Mouse (Mus musculus) retina, adult 2 months (tissue): ENCODE measurements around the gene Tgtp2.
"Not testable (repeated sequence)": the region's sequence is repeated elsewhere in the genome, so short reads cannot be mapped to it uniquely, and the experiment has no call there.

Experiments
- DNase-seq: peaks from one replicate; pipeline ENCODE4 v3.0.0-alpha.2; 2012; ENCODE audit warnings: low read depth, low spot score

Gene Tgtp2

DNA sequence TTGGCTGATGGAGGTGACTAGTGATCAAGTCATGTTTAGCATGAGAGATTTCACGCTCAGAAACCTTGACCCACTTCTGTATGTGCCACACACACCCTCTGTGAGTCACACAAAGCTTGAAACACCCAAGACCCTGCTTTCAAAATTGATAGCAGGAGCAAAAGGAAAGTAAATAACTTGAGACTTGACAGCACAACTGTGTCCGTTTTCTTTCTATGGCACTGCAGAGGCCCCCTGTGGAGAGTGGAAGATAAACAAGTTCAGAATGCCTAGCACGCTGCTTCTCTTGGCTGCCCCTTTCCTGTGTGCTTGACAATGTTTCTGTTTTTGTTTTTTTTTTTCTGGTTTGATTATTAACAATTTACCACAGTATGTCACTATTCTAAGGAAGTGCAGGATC lies 20.9 kb upstream of the Tgtp2 start:
- DNase-seq = no peak

DNA sequence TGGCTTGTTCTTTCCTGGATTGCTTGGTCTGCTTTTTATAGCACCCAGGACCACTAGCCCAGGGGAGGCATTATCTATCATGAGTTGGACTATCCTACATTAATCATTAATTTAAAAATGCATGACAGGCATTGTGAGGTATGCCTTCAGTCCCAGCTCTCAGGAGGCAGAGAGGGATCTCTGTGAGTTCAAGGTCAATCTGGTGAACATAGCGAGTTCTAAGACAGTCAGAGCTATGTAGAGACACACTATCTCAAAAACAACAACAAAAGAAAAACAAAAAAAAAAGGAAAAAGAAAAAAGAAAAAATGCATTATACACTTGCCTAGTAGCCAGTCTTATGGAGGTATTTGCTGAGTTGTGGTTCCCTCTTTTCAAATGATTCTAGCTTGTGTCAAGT lies 20.4 kb upstream of the Tgtp2 start:
- DNase-seq = no peak

DNA sequence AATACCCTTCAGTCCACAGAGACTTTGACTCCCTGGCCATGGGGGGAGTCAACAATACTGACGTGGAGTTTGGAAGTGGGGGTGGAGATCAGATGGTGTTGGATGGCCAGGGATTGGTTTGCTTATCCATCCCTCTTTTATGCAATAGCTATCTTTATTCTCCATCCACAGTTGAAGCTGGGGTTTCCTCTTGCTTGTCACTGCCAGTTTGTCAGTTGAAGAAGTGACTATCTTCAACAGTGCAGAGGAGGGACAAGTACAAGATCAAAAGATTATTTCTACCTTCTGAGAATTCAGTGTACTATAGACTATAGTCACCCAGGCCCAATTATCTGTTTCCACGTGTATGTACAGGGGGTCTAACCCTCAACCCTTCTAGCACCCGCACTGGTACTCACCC lies 19.8 kb upstream of the Tgtp2 start:
- no peak for DNase-seq

GRCm38 (mm10) chr11:49083146-49083545 lies 19.1 kb upstream of the Tgtp2 start:
- no peak for DNase-seq

DNA sequence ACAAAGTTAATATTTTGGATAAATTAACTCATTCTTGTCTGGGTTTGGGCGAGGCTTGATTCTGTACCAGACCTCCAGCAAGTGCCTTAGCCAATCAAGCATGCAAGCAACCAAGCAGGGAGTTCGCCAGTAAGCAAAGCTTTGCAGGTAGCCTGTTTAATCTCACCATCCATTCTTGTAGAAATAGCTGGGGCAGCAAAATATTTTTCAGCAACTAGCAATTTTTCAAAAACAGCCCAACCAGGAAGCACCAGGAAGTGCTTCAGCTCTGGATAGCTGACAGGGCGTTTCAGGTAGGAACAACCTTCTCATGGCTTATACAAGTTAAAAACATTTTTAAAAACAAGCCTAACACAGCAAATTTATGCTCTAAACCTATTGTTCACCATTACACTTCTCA lies 17.9 kb upstream of the Tgtp2 start:
- DNase-seq = no peak

DNA sequence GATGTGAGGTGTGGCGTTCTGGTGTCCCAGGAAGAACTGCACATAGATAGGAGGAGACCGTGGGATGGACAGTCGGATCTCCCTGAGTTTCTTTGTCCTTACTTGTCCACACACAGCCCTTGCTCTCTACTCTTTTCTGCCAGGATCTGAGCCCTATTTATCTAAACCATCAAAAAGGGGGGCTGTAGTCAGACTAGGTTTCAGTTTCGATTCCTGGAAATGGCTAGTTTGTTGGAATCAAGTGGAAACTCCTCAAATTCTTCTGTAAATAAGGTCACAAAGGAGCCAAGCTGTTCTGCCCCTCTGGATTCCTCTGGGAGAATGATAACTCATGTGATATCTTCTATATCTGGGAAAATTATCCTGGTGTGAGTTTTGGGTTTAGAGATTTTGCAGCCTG lies 17.4 kb upstream of the Tgtp2 start:
- DNase-seq = no peak

- DNase-seq = no peak
Measured at GRCm38 (mm10) chr11:49080636-49081035, 16.6 kb upstream of the Tgtp2 start.

DNA sequence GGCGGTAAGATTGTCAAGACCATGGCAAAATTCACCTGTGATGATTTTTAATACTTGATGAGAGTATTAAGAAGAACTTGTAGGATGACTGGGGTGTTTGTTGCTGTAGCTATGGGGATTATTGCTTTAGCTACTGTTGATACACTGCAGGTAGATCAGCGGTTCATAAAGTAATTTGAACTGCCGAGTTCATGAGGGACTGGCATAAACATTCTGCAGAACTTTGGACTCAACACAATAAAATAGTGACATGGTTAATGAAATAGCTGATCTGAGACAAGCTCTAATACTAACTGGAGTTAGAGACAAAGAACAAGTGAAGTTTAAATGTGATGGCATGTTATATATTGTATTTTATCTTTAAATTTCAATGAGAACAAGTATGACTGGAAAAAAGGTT lies 14.7 kb upstream of the Tgtp2 start:
- DNase-seq = no peak

DNA sequence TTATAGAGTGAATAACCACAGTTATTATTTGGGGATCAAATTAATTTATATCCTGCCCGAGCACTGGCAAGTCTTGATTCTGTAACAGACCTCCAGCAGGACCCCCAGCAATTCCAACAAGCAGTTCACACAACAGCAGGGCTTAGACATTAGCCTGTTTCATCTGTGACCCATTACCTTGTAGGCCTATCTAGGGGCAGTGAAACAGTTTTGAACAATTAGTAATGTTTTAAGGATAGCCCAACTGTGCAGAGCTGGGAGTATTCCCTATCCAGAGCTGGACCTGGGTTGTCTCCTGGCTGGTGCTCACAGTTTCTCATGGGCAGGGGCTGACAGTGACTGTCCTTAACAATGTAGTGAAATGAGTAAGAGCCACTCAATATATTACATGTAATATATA lies 13.0 kb upstream of the Tgtp2 start:
- DNase-seq = no peak

GRCm38 (mm10) chr11:49076001-49076757 lies 12.2 kb upstream of the Tgtp2 start, which contains the start of gene Ifi47:
TSS of gene Ifi47 (plus strand) at chr11:49076587.
- DNase-seq = not testable (repeated sequence)

- DNase-seq = no peak
Measured at GRCm38 (mm10) chr11:49068358-49068757, 4.4 kb upstream of the Tgtp2 start.

- not testable (repeated sequence) for DNase-seq
Measured at GRCm38 (mm10) chr11:49061865-49062264, 2.1 kb downstream of the Tgtp2 start.

DNA sequence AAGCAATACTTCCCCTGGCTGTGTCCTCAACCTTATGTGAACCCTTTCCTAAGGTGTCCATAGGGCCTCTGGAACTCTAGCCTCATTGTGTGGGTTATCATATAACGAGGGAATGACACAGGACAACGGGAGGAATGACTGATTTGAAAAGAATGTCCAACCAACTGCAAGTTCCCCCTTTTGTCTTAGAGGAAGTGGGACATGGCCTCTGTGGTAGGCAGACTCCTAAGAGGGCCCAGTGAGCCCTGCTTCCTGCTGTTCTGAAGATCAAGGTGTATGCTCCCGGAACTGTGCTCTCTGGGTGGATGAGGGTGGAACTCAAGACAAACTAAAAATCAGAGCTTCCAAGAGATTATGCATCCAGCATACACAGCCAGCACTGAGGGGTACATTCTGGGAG lies 3.9 kb downstream of the Tgtp2 start:
- not testable (repeated sequence) for DNase-seq

GRCm38 (mm10) chr11:49051894-49052293 lies 12.1 kb downstream of the Tgtp2 start:
- not testable (repeated sequence) for DNase-seq

GRCm38 (mm10) chr11:49051093-49051891 lies 12.7 kb downstream of the Tgtp2 start, which contains the start of gene 9930111J21Rik2:
TSS of gene 9930111J21Rik2 (minus strand) at chr11:49051242.
- DNase-seq = not testable (repeated sequence)

GRCm38 (mm10) chr11:49050064-49050463 lies 13.9 kb downstream of the Tgtp2 start:
- not testable (repeated sequence) for DNase-seq

DNA sequence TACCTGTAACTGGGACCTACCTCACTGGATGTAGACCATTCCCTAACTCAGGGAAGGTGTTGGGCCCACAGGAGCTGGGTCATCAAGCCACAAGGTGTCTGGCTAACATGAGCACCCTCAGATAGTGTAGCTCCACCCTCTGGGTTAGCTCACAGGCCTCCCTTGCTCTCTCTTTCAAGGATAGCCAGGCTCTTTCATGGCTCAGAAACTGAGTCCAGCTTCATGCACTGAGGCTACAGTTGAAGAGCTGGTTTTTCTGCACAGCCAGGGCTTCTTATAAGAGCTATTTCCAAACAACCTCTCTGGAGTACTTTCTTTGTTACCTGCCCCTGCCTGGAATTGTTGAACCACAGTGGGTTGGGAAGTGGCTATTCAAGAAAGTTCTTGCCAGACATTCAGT lies 51.9 kb downstream of the Tgtp2 start:
- DNase-seq = not testable (repeated sequence)
